Mouse (Mus musculus) CD8-positive naive resting alpha-beta T cell, adult 2 months (primary cell): ENCODE data around the gene Hdac11.

Experiments
- DNase-seq, 2 experiments: peaks; one replicate each; pipeline ENCODE4 v3.0.0; 2022; ENCODE audit warnings: low read depth in 2 of 2, low spot score in 2 of 2

The Hdac11 gene

GRCm38 (mm10) chr6:91130856-91131255 lies 25.6 kb upstream of the Hdac11 start:
- no peak for DNase-seq

GRCm38 (mm10) chr6:91137343-91137956 lies 19.0 kb upstream of the Hdac11 start:
- no peak for DNase-seq

GRCm38 (mm10) chr6:91139846-91140245 lies 16.6 kb upstream of the Hdac11 start:
- DNase-seq: peak; percentile 58 to 61

GRCm38 (mm10) chr6:91145056-91145455 lies 11.4 kb upstream of the Hdac11 start:
- no peak for DNase-seq

- no peak for DNase-seq
Observed at GRCm38 (mm10) chr6:91145572-91145971, 10.9 kb upstream of the Hdac11 start.

GRCm38 (mm10) chr6:91146443-91147151 lies 9.9 kb upstream of the Hdac11 start:
- no peak for DNase-seq

GRCm38 (mm10) chr6:91147152-91147770 lies 9.2 kb upstream of the Hdac11 start:
- DNase-seq: no peak

- DNase-seq: no peak
Observed at GRCm38 (mm10) chr6:91152892-91153548, 3.4 kb upstream of the Hdac11 start.

- no peak for DNase-seq
Observed at GRCm38 (mm10) chr6:91153549-91154064, 2.9 kb upstream of the Hdac11 start.

GRCm38 (mm10) chr6:91154685-91155084 lies 1.8 kb upstream of the Hdac11 start:
- DNase-seq: no peak

- no peak for DNase-seq
Observed at GRCm38 (mm10) chr6:91155286-91155685, 1.2 kb upstream of the Hdac11 start.

- DNase-seq: no peak
Observed at GRCm38 (mm10) chr6:91156062-91156461, 403 bp upstream of the Hdac11 start.

GRCm38 (mm10) chr6:91157237-91157570 lies 739 bp downstream of the Hdac11 start:
- DNase-seq: no peak

GRCm38 (mm10) chr6:91159047-91159446 lies 2.6 kb downstream of the Hdac11 start:
- no peak for DNase-seq

GRCm38 (mm10) chr6:91160399-91160798 lies 3.9 kb downstream of the Hdac11 start:
- DNase-seq: no peak

- DNase-seq: no peak
Observed at GRCm38 (mm10) chr6:91160976-91161375, 4.5 kb downstream of the Hdac11 start.

GRCm38 (mm10) chr6:91161506-91162235 lies 5.2 kb downstream of the Hdac11 start:
- DNase-seq: no peak

GRCm38 (mm10) chr6:91162314-91162713 lies 5.8 kb downstream of the Hdac11 start:
- no peak for DNase-seq

- DNase-seq: no peak
Observed at GRCm38 (mm10) chr6:91163195-91163911, 6.9 kb downstream of the Hdac11 start.

GRCm38 (mm10) chr6:91164584-91164983 lies 8.1 kb downstream of the Hdac11 start:
- no peak for DNase-seq
